Mouse (Mus musculus): Measurements from ENCODE around the gene S100pbp. TPM values are rescaled to one million over a fixed set of nuclear protein-coding genes. Genes with fewer than 3 reads are reported as not detected.

Gene S100pbp
- polyA plus RNA-seq, 1 experiment from 2014 or later = 12.6 TPM

DNA sequence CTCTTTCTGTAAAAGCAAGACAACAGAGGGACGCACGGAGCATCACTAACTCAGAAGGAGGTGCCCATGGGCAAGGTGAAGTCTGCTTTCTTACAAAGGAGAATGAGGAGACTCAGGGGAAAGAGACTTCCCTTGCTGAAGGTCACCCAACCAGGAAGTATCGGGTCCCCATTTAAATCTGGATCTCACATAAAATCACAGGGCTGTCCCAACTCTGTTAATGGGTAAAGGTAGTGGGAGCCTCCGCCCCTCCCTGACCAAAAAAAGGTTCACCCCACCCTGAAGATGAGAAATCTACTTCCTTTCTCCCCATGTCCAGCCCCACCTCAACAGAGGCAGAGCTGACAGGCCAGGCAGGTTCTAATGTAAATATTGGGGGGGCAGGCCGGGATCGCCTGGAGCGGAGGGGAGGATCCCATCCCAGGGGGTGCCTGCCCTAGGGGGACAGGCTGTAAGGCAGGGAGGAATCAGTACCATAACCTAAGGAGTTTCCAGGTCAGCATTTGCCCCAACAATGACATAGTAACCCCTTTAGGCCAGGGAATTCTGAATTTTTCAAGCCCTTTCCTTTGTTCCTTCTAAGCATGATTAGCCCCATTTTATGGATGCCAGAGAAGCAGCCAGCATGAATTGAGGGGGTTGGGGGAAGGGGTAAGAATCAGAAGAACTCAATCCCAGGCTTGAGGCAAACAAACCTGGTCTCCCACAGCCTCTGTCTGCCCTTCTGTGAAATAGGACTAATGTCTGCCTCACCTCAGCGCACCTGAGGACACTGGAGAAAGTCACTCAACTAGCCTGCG lies 43.2 kb upstream of the S100pbp start:
- Histone ChIP-seq H3K4me3 (ENCODE audit: low read depth, low read length) (no peak overlapping the region), H3K36me3 (ENCODE audit: control insufficient read depth, insufficient read depth, low read length) (0 out of 2 replicates have a peak, but pooled peaks cover 3% of the 10 kb centered on the region), H3K4me2 (ENCODE audit: low read depth, low read length) (no peak overlapping the region), H3K27ac (replicated peaks; ENCODE audit: low read depth, low read length) (peak overlapping the region; percentile 77), H3K4me1 (ENCODE audit: control insufficient read depth, insufficient read depth, low read length) (peaks cover 16% of the 10 kb centered on the region), H3K9me3 (ENCODE audit: control insufficient read depth, low read length) (no peaks in the 10 kb centered on the region), H3K27me3 (replicated peaks; ENCODE audit: control insufficient read depth, insufficient read depth, low read length) (no peaks in the 10 kb centered on the region), H3K9ac (ENCODE audit: low read depth, low read length) (no peak overlapping the region)
- no peak for DNase-seq (ENCODE audit: low spot score)
- no peak for ATAC-seq (ENCODE audit: low read depth)
- 68% methylated on average over 9 of the region's 9 CpGs for WGBS

DNA sequence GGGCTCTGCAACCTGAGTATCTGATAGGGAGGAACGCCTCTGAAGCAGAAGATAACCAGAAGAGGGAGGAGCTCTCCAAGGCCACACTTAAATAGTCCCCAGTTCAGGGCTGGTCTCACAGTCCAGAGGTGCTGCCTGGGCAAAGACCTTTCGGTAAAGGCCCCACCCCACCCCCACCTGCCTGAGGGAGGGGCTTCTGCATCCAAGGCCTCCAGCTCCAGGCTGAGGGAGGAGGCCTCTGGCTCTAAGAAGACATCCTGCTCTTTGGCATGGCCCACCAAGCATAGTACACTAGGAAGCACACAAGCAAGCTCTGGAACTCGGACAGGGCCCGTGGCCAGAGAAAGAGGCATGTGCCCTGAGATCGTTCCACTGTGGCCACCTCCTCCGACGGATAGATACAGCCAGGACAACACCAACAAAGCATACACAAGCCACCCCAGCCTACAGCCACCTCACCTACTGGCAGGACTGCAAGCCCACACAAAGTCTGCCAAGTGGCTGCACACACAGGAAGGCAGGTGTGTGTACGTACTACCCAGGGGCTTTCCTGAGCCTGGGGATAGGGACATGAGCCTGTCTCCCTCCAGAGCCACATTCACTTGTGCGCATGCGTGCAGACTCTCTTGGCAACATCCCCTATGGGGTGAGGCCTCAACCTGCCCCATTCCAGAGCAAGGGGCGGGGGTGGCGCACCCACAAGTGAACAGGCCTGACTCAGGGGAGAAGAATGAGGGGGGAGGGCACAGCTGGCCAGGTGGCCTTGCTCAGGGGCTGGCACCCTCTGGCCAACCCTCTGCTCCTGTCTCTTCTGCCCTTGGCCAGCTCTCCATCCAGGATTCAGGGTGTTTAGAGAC lies 42.3 kb upstream of the S100pbp start:
- Histone ChIP-seq H3K4me3 (ENCODE audit: low read depth, low read length) (no peak overlapping the region), H3K27me3 (replicated peaks; ENCODE audit: control insufficient read depth, insufficient read depth, low read length) (no peaks in the 10 kb centered on the region), H3K27ac (replicated peaks; ENCODE audit: low read depth, low read length) (peak overlapping the region; percentile 77), H3K9ac (ENCODE audit: low read depth, low read length) (no peak overlapping the region), H3K4me2 (ENCODE audit: low read depth, low read length) (no peak overlapping the region), H3K9me3 (ENCODE audit: control insufficient read depth, low read length) (no peaks in the 10 kb centered on the region), H3K4me1 (ENCODE audit: control insufficient read depth, insufficient read depth, low read length) (peaks cover 21% of the 10 kb centered on the region), H3K36me3 (ENCODE audit: control insufficient read depth, insufficient read depth, low read length) (0 out of 2 replicates have a peak, but pooled peaks cover 3% of the 10 kb centered on the region)
- whole genome bisulfite sequencing = 60% methylated on average over 12 of the region's 12 CpGs
- DNase-seq (ENCODE audit: low spot score) = peak; percentile 87
- peak; percentile 66 for ATAC-seq (ENCODE audit: low read depth)

DNA sequence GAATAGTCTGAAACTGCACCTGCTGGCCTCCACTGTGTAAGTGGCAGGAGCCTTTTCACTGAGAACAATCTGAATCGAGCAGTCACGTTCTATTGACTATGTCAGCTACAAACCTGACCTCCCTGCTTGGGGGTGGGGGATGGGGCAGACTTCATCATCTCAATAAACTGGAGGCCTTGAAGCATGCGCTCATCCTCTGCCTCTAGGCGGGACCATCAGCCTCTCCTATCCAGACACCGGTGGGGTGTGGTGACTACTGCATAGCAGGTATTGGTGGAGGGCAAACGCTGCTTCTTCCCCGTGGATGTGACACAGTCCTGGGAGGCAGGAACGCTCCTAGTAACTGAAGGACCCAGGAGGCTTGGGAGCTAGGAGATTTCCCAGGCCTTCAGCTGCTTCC lies 41.4 kb upstream of the S100pbp start:
- Histone ChIP-seq H3K36me3 (ENCODE audit: control insufficient read depth, insufficient read depth, low read length) (0 out of 2 replicates have a peak, but pooled peaks cover 3% of the 10 kb centered on the region), H3K27me3 (replicated peaks; ENCODE audit: control insufficient read depth, insufficient read depth, low read length) (no peaks in the 10 kb centered on the region), H3K27ac (replicated peaks; ENCODE audit: low read depth, low read length) (no peak overlapping the region), H3K9ac (ENCODE audit: low read depth, low read length) (no peak overlapping the region), H3K9me3 (ENCODE audit: control insufficient read depth, low read length) (no peaks in the 10 kb centered on the region), H3K4me1 (ENCODE audit: control insufficient read depth, insufficient read depth, low read length) (peaks cover 30% of the 10 kb centered on the region), H3K4me3 (ENCODE audit: low read depth, low read length) (no peak overlapping the region), H3K4me2 (ENCODE audit: low read depth, low read length) (no peak overlapping the region)
- DNase-seq (ENCODE audit: low spot score) = no peak
- WGBS = 70% methylated on average over 8 of the region's 8 CpGs
- no peak for ATAC-seq (ENCODE audit: low read depth)

DNA sequence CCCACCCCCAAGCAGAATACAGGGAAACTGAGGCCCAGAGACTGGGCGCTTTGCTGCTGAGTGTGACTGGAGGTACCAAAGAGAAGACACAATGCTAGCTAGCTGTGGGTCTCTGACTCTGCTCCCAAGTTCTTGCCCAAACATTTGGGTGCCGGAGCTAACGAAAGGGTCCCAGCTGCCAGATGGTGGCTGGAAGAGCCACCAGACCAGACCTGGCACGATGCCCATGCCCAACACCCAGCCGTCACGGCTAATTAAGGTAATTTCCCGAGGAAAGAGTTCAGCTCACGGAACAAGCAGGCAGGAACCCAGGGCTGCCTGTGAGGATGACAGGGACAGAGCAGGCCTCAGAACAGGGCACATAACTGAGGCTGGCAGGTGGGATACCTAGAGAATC lies 38.5 kb upstream of the S100pbp start:
- DNase-seq (ENCODE audit: low spot score) = peak; percentile 53
- H3K9ac ChIP-seq (ENCODE audit: low read depth, low read length) = peak overlapping the region; percentile 41; the same call in 1 of the 2 replicates
- H3K4me2 ChIP-seq (ENCODE audit: low read depth, low read length) = peak overlapping the region; percentile 55

DNA sequence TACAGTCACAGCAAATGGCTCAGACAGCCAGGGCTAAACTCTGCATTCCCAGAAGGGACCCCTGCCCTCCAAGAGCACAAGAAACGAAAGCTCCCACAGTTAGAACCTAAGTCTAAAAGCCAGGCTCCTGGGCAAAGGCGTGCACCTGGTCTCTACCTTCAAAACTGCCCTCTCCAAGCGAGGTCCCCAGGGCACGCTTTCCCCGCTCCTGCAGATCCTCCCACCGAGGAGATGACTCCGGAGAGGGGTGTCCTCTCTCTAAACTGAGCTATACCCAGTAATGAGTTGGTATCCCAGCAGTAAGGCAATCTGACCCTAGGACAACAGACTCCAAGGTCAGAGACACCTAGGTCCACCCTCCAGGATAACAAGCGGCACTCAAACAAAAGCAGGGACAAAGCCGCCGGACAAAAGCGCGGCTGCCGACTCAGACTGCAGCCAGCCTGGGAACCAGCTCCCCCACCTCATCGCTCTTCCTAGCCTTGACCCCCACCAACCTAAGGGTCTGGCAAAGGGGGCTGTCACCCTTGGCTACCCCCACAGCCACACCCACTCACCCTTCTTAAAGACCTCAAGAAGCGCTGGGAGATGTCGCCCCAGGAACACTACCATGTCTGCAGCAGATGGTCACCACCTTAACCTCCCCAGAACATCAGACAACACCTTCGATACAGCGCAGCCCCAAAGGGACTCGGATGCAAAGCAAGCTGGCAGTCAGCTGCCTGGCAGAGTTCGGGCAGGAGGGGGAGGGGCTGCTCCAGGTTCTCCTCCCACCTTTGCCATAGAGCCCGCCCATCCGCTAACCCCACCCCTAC lies 37.9 kb upstream of the S100pbp start:
- peak overlapping the region; percentile 27 for H3K4me3 ChIP-seq (ENCODE audit: low read depth, low read length)
- no peak for DNase-seq (ENCODE audit: low spot score)
- peaks cover 25% of the 10 kb centered on the region for H3K36me3 ChIP-seq (ENCODE audit: control insufficient read depth, insufficient read depth, low read length)
- peak overlapping the region; percentile 65 for H3K27ac ChIP-seq (replicated peaks; ENCODE audit: low read depth, low read length)
- H3K4me1 ChIP-seq (ENCODE audit: control insufficient read depth, insufficient read depth, low read length) = peaks cover 50% of the 10 kb centered on the region
- no peaks in the 10 kb centered on the region for H3K9me3 ChIP-seq (ENCODE audit: control insufficient read depth, low read length)
- H3K9ac ChIP-seq (ENCODE audit: low read depth, low read length) = peak overlapping the region; percentile 41
- ATAC-seq (ENCODE audit: low read depth) = no peak
- H3K4me2 ChIP-seq (ENCODE audit: low read depth, low read length) = peak overlapping the region; percentile 55
- 8% methylated on average over 16 of the region's 22 CpGs for WGBS
- H3K27me3 ChIP-seq (replicated peaks; ENCODE audit: control insufficient read depth, insufficient read depth, low read length) = no peaks in the 10 kb centered on the region

More for the DNA sequence above, 38.5 kb upstream of the S100pbp start:
- peaks cover 19% of the 10 kb centered on the region for H3K36me3 ChIP-seq (ENCODE audit: control insufficient read depth, insufficient read depth, low read length)
- H3K27ac ChIP-seq (replicated peaks; ENCODE audit: low read depth, low read length) = no peak overlapping the region
- ATAC-seq (ENCODE audit: low read depth) = no peak
- H3K4me1 ChIP-seq (ENCODE audit: control insufficient read depth, insufficient read depth, low read length) = peaks cover 50% of the 10 kb centered on the region
- H3K4me3 ChIP-seq (ENCODE audit: low read depth, low read length) = 0 out of 2 replicates have a peak overlapping the region, but pooled peaks have one; percentile 27
- no peaks in the 10 kb centered on the region for H3K9me3 ChIP-seq (ENCODE audit: control insufficient read depth, low read length)
- H3K27me3 ChIP-seq (replicated peaks; ENCODE audit: control insufficient read depth, insufficient read depth, low read length) = no peaks in the 10 kb centered on the region
- 22% methylated on average over 8 of the region's 8 CpGs for WGBS

DNA sequence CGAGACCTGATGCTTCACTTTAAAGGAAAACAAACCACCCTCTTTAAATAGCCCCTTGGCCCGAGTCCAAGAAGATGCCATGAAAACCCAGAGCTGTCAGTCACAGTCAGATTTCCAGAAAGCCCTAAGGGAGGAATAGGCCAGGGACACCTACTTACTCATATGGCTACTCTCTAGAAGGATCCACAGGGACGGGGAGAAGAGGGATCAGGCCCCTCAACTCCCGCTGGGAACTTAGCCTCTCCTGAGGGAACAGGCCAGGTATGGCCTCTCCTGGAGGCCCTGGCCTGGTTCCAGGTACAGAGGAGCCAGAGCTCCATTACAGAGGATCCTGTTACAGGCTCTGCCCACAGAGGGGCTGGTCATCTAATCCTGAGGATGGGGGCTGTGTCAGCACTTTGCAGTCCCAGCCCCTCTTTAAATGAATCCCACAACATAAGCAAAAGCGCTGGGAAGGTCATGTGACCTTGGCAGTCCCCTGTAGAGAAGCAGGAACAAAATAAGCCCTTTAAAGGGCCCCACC lies 37.0 kb upstream of the S100pbp start:
- H3K9ac ChIP-seq (ENCODE audit: low read depth, low read length) = 0 out of 2 replicates have a peak overlapping the region, but pooled peaks have one; percentile 22
- peaks cover 45% of the 10 kb centered on the region for H3K4me1 ChIP-seq (ENCODE audit: control insufficient read depth, insufficient read depth, low read length)
- H3K9me3 ChIP-seq (ENCODE audit: control insufficient read depth, low read length) = no peaks in the 10 kb centered on the region
- ATAC-seq (ENCODE audit: low read depth) (peak; percentile 59), DNase-seq (ENCODE audit: low spot score) (peak; percentile 77)
- peak overlapping the region; percentile 55 for H3K4me2 ChIP-seq (ENCODE audit: low read depth, low read length)
- 10% methylated on average over 5 of the region's 5 CpGs for WGBS
- H3K4me3 ChIP-seq (ENCODE audit: low read depth, low read length) = peak overlapping the region; percentile 27
- no peaks in the 10 kb centered on the region for H3K27me3 ChIP-seq (replicated peaks; ENCODE audit: control insufficient read depth, insufficient read depth, low read length)
- peak overlapping the region; percentile 65; the same call in 1 of the 2 replicates for H3K27ac ChIP-seq (replicated peaks; ENCODE audit: low read depth, low read length)
- peaks cover 33% of the 10 kb centered on the region for H3K36me3 ChIP-seq (ENCODE audit: control insufficient read depth, insufficient read depth, low read length)

DNA sequence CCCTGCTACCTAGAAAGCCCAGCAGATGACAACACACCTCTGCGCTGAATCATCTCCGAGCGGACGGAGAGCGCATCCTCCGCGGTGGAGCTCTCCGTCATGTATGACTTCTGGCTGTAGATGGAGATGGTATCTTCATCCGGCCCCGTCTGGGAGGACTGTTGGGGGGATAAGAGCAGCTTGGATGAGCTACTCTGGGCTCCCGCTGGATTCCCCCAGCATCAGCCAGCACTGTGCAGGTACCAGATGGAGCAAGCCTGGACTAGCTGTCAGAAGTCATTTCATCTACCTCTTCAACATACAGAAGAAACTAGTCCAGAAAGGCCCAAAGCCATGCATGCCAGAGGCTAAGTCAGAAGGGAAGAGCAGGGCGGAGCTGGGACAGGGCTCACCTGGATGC lies 35.8 kb upstream of the S100pbp start:
- Histone ChIP-seq H3K36me3 (ENCODE audit: control insufficient read depth, insufficient read depth, low read length) (peaks cover 40% of the 10 kb centered on the region), H3K27me3 (replicated peaks; ENCODE audit: control insufficient read depth, insufficient read depth, low read length) (no peaks in the 10 kb centered on the region), H3K9ac (ENCODE audit: low read depth, low read length) (no peak overlapping the region), H3K9me3 (ENCODE audit: control insufficient read depth, low read length) (no peaks in the 10 kb centered on the region), H3K27ac (replicated peaks; ENCODE audit: low read depth, low read length) (no peak overlapping the region), H3K4me3 (ENCODE audit: low read depth, low read length) (no peak overlapping the region), H3K4me1 (ENCODE audit: control insufficient read depth, insufficient read depth, low read length) (peaks cover 45% of the 10 kb centered on the region), H3K4me2 (ENCODE audit: low read depth, low read length) (no peak overlapping the region)
- no peak for DNase-seq (ENCODE audit: low spot score)
- ATAC-seq (ENCODE audit: low read depth) = no peak
- 94% methylated on average over 12 of the region's 12 CpGs for WGBS

All from embryonic facial prominence, embryonic 14.5 days (tissue).